Mouse (Mus musculus) olfactory bulb, adult 2 months (tissue): ENCODE measurements around the gene Ube4b.

Experiments
- CTCF ChIP-seq: fragments of 200-500 bp; IDR thresholded peaks from 2 replicates; pipeline ENCODE4 v1.5.1; 2012; ENCODE audit warnings: low read depth, mild to moderate bottlenecking, low read length, moderate library complexity; ENCODE audit not compliant: insufficient read depth
- POLR2A ChIP-seq: fragments of 200-500 bp; IDR thresholded peaks from 2 replicates; pipeline ENCODE4 v1.6.1; 2012; ENCODE audit warnings: mild to moderate bottlenecking, low read depth, low read length, moderate library complexity; ENCODE audit not compliant: insufficient read depth

- TF ChIP-seq CTCF (no peak), POLR2A (no peak)
These were observed 68.6 kb downstream of the Ube4b start for GRCm38 (mm10) chr4:149357982-149358381.
